Mouse (Mus musculus): ENCODE measurements around the gene Sntb2.
A peak's percentile ranks its signal among the peaks of the same experiment; 100 is the strongest.
"Not testable (repeated sequence)": the region's sequence is repeated elsewhere in the genome, so short reads cannot be mapped to it uniquely, and the experiment has no call there.

The Sntb2 gene

DNA sequence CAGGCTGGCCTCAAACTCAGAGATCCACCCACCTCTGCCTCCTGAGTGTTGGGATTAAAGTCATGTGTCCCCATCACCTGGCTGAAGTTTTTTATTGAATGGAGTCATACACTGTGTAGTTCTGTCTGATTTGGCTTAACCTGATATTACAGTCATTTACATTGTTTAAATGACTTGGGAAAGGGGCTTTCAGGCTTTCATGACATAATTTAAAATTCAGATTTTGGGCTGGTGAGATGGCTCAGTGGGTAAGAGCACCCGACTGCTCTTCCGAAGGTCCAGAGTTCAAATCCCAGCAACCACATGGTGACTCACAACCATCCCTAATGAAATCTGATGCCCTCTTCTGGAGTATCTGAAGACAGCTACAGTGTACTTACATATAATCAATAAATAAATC lies 98.1 kb downstream of the Sntb2 start:
- DNase-seq (ENCODE audit: low read depth, low spot score), result not testable (repeated sequence)

DNA sequence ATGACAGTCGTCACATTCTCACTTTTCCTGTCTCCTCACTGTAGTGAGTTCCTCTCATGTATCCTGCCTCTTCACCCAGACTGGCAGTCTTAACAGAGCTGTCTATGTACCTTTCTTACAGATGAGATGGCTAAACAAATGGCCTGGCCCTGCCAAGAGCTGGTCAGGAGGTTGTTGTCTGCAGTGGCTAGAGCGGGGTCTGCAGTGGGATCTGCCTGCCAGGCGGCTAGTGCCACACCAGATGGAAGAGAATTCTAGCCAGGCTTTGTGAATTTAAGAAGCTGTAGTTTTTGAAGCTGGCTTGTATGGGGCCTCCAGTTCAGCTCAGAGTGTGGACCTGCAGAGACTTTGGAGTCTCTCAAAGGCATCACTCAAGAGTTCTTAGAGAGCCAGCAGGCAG lies 100.1 kb downstream of the Sntb2 start:
- no peak for DNase-seq (ENCODE audit: low read depth, low spot score)

DNA sequence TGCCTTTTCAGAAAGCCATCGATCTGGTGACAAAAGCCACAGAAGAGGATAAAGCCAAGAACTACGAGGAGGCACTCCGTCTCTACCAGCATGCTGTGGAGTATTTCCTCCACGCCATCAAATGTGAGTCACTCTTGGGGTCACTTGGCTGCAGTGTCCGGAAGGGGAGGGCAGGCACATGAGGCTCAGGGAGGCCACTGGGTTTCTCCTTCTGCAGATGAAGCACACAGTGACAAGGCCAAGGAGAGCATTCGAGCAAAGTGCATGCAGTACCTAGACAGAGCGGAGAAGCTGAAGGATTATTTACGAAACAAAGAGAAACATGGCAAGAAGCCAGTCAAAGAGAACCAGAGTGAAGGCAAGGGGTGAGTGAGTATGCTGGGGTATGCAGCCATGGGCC lies 101.1 kb downstream of the Sntb2 start:
- DNase-seq (ENCODE audit: low read depth, low spot score), result no peak

DNA sequence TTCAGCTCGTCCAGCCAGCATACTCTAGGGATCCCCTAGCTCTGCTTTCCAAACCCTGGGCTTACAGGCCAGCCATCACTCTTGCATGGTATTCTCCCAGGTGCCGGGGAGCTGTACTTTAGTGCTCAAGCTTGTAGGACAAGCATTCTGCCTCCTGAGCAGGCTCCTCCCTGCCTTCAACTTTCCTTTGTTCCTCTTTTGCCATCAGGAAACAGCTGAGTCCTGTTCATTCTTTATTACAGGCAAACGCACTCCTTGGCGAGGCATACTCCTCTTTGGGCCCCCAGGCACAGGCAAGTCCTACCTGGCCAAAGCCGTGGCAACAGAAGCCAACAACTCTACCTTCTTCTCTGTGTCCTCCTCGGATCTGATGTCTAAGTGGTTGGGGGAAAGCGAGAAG lies 105.1 kb downstream of the Sntb2 start:
- DNase-seq (ENCODE audit: low read depth, low spot score), result no peak

GRCm38 (mm10) chr8:107045478-107045877 lies 109.9 kb downstream of the Sntb2 start:
- no peak for DNase-seq (ENCODE audit: low read depth, low spot score)

- DNase-seq (ENCODE audit: low read depth, low spot score), result no peak
Observed at GRCm38 (mm10) chr8:107046976-107047375, 111.4 kb downstream of the Sntb2 start.

DNA sequence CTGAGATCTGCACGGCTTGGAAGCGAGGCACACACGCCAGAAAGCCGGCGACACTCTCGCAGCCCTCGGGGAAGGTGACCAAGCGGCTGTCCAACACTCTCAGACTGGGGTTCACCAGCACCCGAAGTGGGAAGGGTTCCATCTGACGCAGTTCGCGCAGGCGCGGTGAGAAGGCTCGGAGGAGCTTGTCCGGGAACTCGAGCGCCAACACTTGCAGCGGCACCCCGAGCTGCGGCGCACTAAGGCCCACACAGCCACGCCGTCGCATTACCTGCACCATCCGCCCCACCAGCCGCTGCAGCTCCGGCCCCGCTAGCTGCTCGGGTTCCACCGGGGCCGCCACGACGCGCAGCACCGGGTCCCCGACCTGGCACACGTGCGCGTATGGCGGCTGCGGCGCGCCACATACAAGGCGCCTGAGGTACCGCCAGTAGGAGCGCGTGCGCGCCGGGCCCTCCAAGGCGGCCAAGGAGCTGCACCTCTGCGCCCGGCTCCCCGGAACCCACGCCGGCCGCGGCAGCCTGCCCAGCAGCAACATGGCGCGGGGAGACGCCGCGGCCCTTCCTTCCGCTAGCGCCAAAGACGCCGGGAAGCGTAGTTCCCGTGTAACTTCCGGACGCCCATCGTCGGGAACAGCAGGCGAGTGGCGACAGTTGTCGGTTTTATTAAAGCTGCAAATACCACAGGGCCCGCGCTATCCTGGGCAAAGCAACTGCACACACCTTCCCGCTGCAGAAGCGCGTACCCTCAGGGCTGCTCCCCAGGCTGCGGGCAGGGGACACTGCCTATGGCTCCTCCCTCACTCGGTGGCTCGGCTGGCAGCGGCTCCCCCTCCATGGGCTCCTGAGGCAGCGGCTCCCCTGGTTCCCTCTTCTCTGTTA lies 112.8 kb downstream of the Sntb2 start, which contains the start of gene Pdf:
Gene Pdf, minus strand, starts transcription at position 554 of the 881 bp plus-strand sequence.
- DNase-seq (ENCODE audit: low read depth, low spot score), result peak; percentile 87

- DNase-seq (ENCODE audit: low read depth, low spot score), result peak; percentile 71
Observed at GRCm38 (mm10) chr8:107049480-107049879, 113.9 kb downstream of the Sntb2 start.

GRCm38 (mm10) chr8:107052046-107052445 lies 116.5 kb downstream of the Sntb2 start:
- no peak for DNase-seq (ENCODE audit: low read depth, low spot score)

DNA sequence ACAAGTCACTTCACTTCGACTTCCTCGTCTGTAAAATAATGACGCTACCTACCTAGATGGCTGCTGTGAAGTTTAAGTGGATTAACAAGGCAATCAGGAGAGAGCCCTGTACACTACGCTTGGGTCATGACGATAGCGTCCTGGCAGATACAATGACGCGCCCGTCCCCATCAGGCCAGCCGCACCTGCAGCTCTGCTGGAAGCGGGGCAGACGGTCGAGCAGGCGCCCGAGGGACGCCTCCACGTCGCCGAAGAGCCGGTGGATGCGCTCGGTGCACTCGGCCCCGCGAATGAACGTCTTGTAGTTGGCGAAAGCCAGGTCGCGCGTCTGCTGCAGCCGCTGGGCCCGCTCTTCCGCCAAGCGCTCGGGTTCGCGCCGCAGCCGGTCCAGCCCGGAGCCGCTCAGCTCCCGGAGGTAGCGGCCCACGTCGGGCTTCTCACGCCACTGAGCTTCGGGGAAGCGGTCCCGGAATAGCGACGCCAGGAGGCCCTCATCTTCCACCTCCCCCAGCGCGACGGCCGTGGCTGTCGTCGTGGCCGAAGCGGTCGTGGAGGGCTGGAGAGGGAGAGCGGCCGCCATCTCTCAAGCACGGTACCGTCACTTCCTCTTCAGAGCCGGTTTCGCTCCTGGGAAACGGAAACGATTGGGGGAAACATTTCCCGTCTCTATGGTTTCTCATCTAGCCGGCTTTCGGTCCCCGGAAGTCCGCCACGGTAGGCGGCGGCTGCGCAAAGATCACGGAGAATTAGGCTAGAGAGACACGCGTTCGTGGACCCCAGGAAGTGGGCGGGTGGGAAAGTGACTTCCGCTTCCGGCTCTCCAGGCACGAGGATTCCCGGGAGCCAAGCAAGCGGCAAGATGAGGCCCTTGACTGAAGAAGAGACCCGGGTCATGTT lies 120.8 kb downstream of the Sntb2 start, which contains the start of the genes Cog8 and Nip7:
Gene Cog8, minus strand, starts transcription at position 614 of the 897 bp plus-strand sequence.
Gene Nip7, plus strand, starts transcription at position 802 of the 897 bp plus-strand sequence.
- DNase-seq (ENCODE audit: low read depth, low spot score), result peak; percentile 100

- DNase-seq (ENCODE audit: low read depth, low spot score), result peak; percentile 70
Observed at GRCm38 (mm10) chr8:107056973-107057369, 121.4 kb downstream of the Sntb2 start.

DNA sequence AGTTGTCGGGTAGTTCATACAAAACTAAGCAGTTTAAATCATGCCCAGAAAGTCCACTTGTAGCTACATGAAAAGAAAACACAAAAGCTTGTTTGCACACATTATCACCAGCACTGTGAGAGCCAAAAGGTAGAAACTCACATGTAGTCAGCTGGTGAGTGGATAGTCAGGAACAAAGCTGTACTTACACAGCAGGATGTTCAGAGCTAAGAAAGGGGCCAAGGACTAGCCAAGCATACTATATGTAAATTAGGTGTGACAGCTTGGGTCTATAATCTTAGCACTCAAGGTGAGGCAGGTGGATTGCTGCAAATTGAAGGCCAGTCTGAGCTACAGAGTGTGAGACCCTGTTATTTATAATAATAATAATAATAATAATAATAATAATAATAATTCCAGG lies 127.1 kb downstream of the Sntb2 start:
- DNase-seq (ENCODE audit: low read depth, low spot score), result no peak

GRCm38 (mm10) chr8:107065511-107066496 lies 130.3 kb downstream of the Sntb2 start, which contains the start of gene Tmed6:
Gene Tmed6, minus strand, starts transcription at chr8:107065644.
- peak; percentile 92 for DNase-seq (ENCODE audit: low read depth, low spot score)

All from ES-CJ7 (cell line).